Mouse (Mus musculus) embryo, embryonic 10.5 days (tissue): Measurements from ENCODE around the gene Btbd35f1.
"Not testable (repeated sequence)": the region's sequence is repeated elsewhere in the genome, so short reads cannot be mapped to it uniquely, and the experiment has no call there.

ENCODE experiments used
- DNase-seq: peaks from one replicate; pipeline ENCODE4 v3.0.0-alpha.2; 2015; ENCODE audit warnings: low spot score

The Btbd35f1 gene

GRCm38 (mm10) chrX:32559755-32560154, at the start of gene Btbd35f1:
Btbd35f1 (plus strand) TSS chrX:32560055.
- DNase-seq = not testable (repeated sequence)

- DNase-seq = not testable (repeated sequence)
These were observed 31.2 kb downstream of the Btbd35f1 start for GRCm38 (mm10) chrX:32590878-32591542.

DNA sequence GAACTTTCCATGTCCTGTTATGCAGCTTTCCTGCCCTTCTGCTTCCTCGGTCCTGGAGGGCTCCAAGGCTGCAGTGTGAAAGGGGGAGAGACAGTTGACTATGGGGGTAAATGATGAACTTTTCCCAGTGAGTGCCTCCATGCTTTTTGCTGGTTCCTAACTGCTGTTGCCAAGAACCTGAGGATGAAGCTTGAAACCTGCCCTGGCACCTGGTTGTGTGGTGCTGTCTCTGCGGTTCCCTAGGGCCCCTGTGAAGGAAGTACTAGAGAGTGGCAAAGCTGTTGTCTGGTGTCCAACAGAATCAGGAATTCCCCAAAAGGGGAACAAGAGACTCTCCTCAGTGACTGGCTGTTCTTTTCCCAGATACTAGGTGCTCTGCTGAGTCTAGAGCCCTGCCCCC, 41.2 kb downstream of the Btbd35f1 start:
- not testable (repeated sequence) for DNase-seq

DNA sequence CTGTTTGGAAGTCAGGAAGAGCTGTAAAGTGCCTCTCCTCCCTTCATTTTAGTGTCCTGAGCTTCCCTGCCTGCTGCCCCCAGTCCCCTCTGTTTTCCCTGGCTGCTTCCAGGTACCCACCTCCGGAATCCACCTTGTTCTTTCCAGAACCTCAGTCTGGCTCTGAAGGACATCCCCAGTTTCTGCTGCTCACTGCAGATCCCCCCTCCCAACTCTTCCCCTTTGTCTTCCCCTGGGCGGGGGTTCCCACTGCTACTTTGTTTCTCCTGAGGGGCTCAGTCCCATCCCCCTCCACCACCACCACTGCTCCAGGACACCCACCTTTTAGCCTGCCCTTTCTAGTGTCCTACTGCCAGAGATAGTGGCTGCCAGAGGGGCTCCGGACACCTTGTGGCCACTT, 41.6 kb downstream of the Btbd35f1 start:
- not testable (repeated sequence) for DNase-seq
